Mouse (Mus musculus): Measurements from ENCODE around the gene Prickle2.

DNA sequence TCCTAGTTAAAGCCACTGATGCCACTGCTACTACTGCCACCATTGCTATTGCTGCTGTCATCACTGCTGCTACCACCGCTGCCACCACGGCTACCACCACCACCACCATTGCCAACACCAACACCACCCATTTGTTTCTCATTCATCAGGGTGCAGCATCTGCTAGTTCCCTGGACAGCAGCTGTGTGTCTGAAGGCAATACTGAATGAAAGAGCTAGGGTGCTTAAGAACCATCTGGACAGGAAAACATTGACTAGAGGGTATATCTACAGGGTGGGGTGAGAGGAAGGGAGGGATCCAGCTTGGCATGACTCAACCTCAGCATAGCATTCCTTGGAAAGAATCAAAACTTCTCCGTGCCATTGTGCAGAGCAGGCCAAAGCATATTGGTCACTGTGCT lies 133.8 kb downstream of the Prickle2 start:
- TF ChIP-seq CTCF (IDR thresholded peaks at IDR 0.05; ENCODE audit: low read depth, low read length): no peak
- TF ChIP-seq GATA1 (IDR thresholded peaks at IDR 0.05; ENCODE audit: borderline replicate concordance, low read length): no peak
- TF ChIP-seq POLR2AphosphoS5 (IDR thresholded peaks at IDR 0.05; ENCODE audit: insufficient replicate concordance, low read depth, low read length): no peak
- TF ChIP-seq TAL1 (conservative IDR thresholded peaks at IDR 0.05; ENCODE audit: low read depth, low read length): no peak
- TF ChIP-seq GATA2 (IDR thresholded peaks at IDR 0.05; ENCODE audit: borderline replicate concordance, low read depth, low read length): no peak

Data from G1E (cell line).